Mouse (Mus musculus): ENCODE results near the gene Olfr177. TPM values are rescaled to one million over a fixed set of nuclear protein-coding genes. Genes with fewer than 3 reads are reported as not detected.

The Olfr177 gene
- polyA plus RNA-seq (2016; fragmentation: Nextera tagmentation; extraction: Ambion mirVana): not detected in 2 replicates

DNA sequence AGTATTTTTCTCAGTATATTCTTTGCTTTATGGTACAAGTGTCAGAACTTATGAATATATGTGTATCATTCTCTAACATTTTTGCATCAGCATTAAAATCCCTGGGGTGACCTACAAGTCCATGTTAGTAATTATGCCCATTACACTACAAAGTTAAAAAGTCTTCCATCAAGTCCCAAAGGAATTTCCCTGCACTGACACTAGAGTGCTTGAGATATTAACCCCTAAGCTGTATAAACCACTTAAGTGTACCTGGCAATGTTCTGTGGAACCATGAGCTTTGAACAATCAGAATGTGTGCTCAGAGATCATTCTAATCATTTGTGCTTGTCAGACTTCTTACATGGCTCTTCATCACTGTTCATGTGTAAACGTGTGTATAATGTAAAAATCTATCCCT is at the start of gene Olfr177:
TSS of gene Olfr177 (minus strand) at position 101 of the 400 bp plus-strand sequence.
- no peaks in the 10 kb centered on the region for H3K27me3 ChIP-seq (ENCODE audit: low read depth, poor library complexity, severe bottlenecking)
- H3K4me3 ChIP-seq: no peak within 1 kb of the TSS
- no peaks in the 10 kb centered on the region for H3K4me1 ChIP-seq
- H3K27ac ChIP-seq (replicated peaks): no peak within 1 kb of the TSS
- WGBS: 59% methylated on average over 1 of the region's 1 CpGs
- DNase-seq (ENCODE audit: low spot score): no peak
- no peaks in the 10 kb centered on the region for H3K9me3 ChIP-seq (replicated peaks)
- H3K36me3 ChIP-seq: no peaks in the 10 kb centered on the region

DNA sequence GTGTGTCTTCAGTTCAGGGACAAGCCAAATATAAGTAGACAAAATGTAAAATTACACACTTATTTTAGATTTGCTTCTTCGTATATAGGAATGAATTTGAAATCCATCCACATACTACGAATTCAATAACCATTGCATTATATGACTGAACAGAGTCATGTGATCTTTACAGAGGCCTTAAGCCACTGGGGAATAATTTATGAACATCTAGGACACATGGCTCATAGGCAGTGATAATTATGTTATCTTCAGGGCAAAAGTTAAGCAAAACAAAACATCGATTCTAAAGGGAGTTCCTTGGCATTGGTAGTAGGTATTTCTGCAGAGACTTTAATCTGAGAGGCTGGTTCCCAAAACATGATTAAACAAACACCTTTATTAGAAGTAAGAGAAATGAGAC is 17.4 kb upstream of the Olfr177 start, which contains the start of gene Olfr178:
TSS of gene Olfr178 (minus strand) at position 101 of the 400 bp plus-strand sequence.
- no peak within 1 kb of the TSS for H3K4me3 ChIP-seq
- no peaks in the 10 kb centered on the region for H3K27me3 ChIP-seq (ENCODE audit: low read depth, poor library complexity, severe bottlenecking)
- no peak for DNase-seq (ENCODE audit: low spot score)
- H3K27ac ChIP-seq (replicated peaks): no peak within 1 kb of the TSS
- 90% methylated on average over 3 of the region's 3 CpGs for WGBS
- H3K36me3 ChIP-seq: no peaks in the 10 kb centered on the region
- no peaks in the 10 kb centered on the region for H3K4me1 ChIP-seq
- H3K9me3 ChIP-seq (replicated peaks): no peaks in the 10 kb centered on the region

DNA sequence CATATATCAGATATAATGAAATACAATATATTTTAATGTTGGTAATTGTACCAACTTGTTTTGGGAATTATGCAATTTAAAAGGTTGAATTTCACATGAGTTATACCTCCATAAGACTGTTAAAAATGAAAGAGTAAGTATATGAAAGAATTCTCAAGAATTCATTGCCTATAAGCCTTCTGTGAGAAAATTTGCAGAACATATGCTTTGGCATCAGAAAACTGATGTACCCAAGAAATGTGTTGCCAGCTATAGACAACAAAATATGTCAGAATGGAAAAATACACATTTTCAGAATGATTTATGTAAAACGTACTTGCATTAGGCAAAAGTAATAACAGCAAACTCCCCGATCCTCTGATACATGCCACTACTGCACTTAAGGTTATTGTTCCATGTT is 9.8 kb upstream of the Olfr177 start:
- WGBS: 92% methylated on average over 2 of the region's 2 CpGs
- no peak overlapping the region for H3K4me3 ChIP-seq
- H3K9me3 ChIP-seq (replicated peaks): no peaks in the 10 kb centered on the region
- no peaks in the 10 kb centered on the region for H3K27me3 ChIP-seq (ENCODE audit: low read depth, poor library complexity, severe bottlenecking)
- H3K36me3 ChIP-seq: no peaks in the 10 kb centered on the region
- H3K4me1 ChIP-seq: no peaks in the 10 kb centered on the region
- no peak overlapping the region for H3K27ac ChIP-seq (replicated peaks)
- no peak for DNase-seq (ENCODE audit: low spot score)

DNA sequence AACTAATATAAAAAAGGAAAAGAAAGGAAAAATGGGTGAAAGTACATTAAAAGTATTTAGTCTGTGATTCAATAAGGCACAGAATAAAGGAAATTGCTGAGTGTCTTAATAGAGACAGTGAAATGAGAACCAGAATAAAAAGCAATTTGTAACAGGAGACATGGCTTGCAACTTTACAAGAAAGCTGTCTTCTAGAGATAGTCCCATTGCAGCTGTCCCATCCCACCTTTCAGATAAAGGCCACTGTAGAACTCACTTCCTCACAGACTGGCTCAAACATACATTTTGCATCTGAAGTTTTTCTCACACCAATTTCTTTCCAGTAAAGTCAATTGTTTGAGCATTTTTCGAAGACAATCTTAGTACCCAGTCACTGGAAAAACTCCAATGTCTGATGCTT is 13.1 kb downstream of the Olfr177 start:
- Histone ChIP-seq H3K27me3 (ENCODE audit: low read depth, poor library complexity, severe bottlenecking) (no peaks in the 10 kb centered on the region), H3K4me3 (no peak overlapping the region), H3K9me3 (replicated peaks) (no peaks in the 10 kb centered on the region), H3K36me3 (no peaks in the 10 kb centered on the region), H3K4me1 (no peaks in the 10 kb centered on the region), H3K27ac (replicated peaks) (no peak overlapping the region)
- 83% methylated on average over 1 of the region's 1 CpGs for WGBS
- DNase-seq (ENCODE audit: low spot score): no peak

GRCm38 (mm10) chr16:58860032-58860737 is 14.4 kb downstream of the Olfr177 start:
- Histone ChIP-seq H3K4me3 (no peak overlapping the region), H3K9me3 (replicated peaks) (no peaks in the 10 kb centered on the region), H3K36me3 (no peaks in the 10 kb centered on the region), H3K4me1 (no peaks in the 10 kb centered on the region), H3K27ac (replicated peaks) (no peak overlapping the region), H3K27me3 (ENCODE audit: low read depth, poor library complexity, severe bottlenecking) (no peaks in the 10 kb centered on the region)
- DNase-seq (ENCODE audit: low spot score): no peak
- 87% methylated on average over 2 of the region's 2 CpGs for WGBS

DNA sequence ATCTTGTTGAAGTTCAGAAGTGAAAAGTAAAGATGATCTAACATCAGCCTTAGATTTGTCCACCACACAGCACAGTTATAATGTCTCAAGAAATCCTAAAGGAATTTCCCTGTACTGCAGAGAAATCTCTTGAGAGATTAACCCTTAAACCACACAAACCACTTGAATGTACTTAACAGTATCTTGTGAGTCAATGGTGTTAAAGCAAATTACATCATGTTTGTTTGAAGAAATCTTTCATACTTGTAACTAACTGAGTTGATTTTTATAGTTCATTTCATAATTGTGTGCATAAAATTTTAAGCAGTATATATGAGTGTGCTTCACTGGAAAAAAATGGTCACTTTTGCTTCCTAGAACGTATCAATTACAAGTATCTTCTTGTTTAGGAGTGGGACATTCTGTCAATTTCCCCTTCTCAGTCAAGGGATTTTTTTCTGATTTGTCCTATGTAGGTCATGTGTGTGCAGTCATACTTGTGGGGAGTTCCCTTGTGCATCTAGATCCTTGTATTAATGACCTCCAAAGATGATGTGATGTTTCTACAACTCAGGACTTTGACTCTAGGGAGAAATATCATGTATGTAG is 47.7 kb downstream of the Olfr177 start, which contains the start of gene Olfr175-ps1:
TSS of gene Olfr175-ps1 (minus strand) at position 51 of the 588 bp plus-strand sequence.
- 91% methylated on average over 1 of the region's 1 CpGs for WGBS
- Histone ChIP-seq H3K4me3 (no peak within 1 kb of the TSS), H3K36me3 (no peaks in the 10 kb centered on the region)

More for the DNA sequence above, 47.7 kb downstream of the Olfr177 start, which contains the start of gene Olfr175-ps1:
- no peak for DNase-seq (ENCODE audit: low spot score)
- no peak within 1 kb of the TSS for H3K27ac ChIP-seq (replicated peaks)
- no peaks in the 10 kb centered on the region for H3K27me3 ChIP-seq (ENCODE audit: low read depth, poor library complexity, severe bottlenecking)
- H3K4me1 ChIP-seq: no peaks in the 10 kb centered on the region
- H3K9me3 ChIP-seq (replicated peaks): peaks cover 3% of the 10 kb centered on the region; the same call in 1 of the 2 replicates

Other genes starting within 250 kb of the Olfr177 start
- not detected in 2 replicates for gene E330017A01Rik, start 236.0 kb downstream of the Olfr177 start, polyA plus RNA-seq (2016; fragmentation: Nextera tagmentation; extraction: Ambion mirVana)
- gene Cpox, start 204.5 kb downstream of the Olfr177 start, polyA plus RNA-seq (2016; fragmentation: Nextera tagmentation; extraction: Ambion mirVana): 20.6 and 24.1 TPM in 2 replicates
- 0.09 TPM in 1 of 2 replicates, not detected in the other for gene Gpr15, start 155.7 kb downstream of the Olfr177 start, polyA plus RNA-seq (2016; fragmentation: Nextera tagmentation; extraction: Ambion mirVana)
- gene Cldnd1, start 146.9 kb downstream of the Olfr177 start, polyA plus RNA-seq (2016; fragmentation: Nextera tagmentation; extraction: Ambion mirVana): 104 and 115 TPM in 2 replicates
- not detected in 2 replicates for gene Olfr172, start 111.6 kb downstream of the Olfr177 start, polyA plus RNA-seq (2016; fragmentation: Nextera tagmentation; extraction: Ambion mirVana)
- not detected in 2 replicates for gene Olfr173, start 74.5 kb downstream of the Olfr177 start, polyA plus RNA-seq (2016; fragmentation: Nextera tagmentation; extraction: Ambion mirVana)
- gene Olfr175-ps1, start 48.0 kb downstream of the Olfr177 start, polyA plus RNA-seq (2016; fragmentation: Nextera tagmentation; extraction: Ambion mirVana): not detected in 2 replicates
- not detected in 2 replicates for gene Olfr178, start 17.3 kb upstream of the Olfr177 start, polyA plus RNA-seq (2016; fragmentation: Nextera tagmentation; extraction: Ambion mirVana)
- not detected in 2 replicates for gene Olfr181, start 54.0 kb upstream of the Olfr177 start, polyA plus RNA-seq (2016; fragmentation: Nextera tagmentation; extraction: Ambion mirVana)
- not detected in 2 replicates for gene Olfr180, start 54.6 kb upstream of the Olfr177 start, polyA plus RNA-seq (2016; fragmentation: Nextera tagmentation; extraction: Ambion mirVana)
- not detected in 2 replicates for gene Olfr183, start 120.6 kb upstream of the Olfr177 start, polyA plus RNA-seq (2016; fragmentation: Nextera tagmentation; extraction: Ambion mirVana)
- not detected in 2 replicates for gene Olfr186, start 155.5 kb upstream of the Olfr177 start, polyA plus RNA-seq (2016; fragmentation: Nextera tagmentation; extraction: Ambion mirVana)
- gene Olfr187, start 165.0 kb upstream of the Olfr177 start, polyA plus RNA-seq (2016; fragmentation: Nextera tagmentation; extraction: Ambion mirVana): not detected in 2 replicates
- not detected in 2 replicates for gene Olfr190, start 203.2 kb upstream of the Olfr177 start, polyA plus RNA-seq (2016; fragmentation: Nextera tagmentation; extraction: Ambion mirVana)
- not detected in 2 replicates for gene Olfr191, start 215.1 kb upstream of the Olfr177 start, polyA plus RNA-seq (2016; fragmentation: Nextera tagmentation; extraction: Ambion mirVana)
- gene Olfr193, start 237.1 kb upstream of the Olfr177 start, polyA plus RNA-seq (2016; fragmentation: Nextera tagmentation; extraction: Ambion mirVana): not detected in 2 replicates
- gene Olfr194, start 246.3 kb upstream of the Olfr177 start, polyA plus RNA-seq (2016; fragmentation: Nextera tagmentation; extraction: Ambion mirVana): not detected in 2 replicates

Data from midbrain, embryonic 10.5 days (tissue).